Mouse (Mus musculus) erythroblast, embryonic 14.5 days (primary cell): ENCODE measurements around the gene Numb. TPM values are rescaled to one million over a fixed set of nuclear protein-coding genes. Genes with fewer than 3 reads are reported as not detected.
"Not testable (repeated sequence)": the region's sequence is repeated elsewhere in the genome, so short reads cannot be mapped to it uniquely, and the experiment has no call there.

ENCODE experiments used
- H3K27me3 ChIP-seq: 2 replicates; pipeline ENCODE4 v1.6.1; 2012; ENCODE audit warnings: inconsistent platforms; ENCODE audit not compliant: control insufficient read depth
- H3K36me3 ChIP-seq: 2 replicates; pipeline ENCODE4 v1.6.1; 2012; ENCODE audit warnings: mild to moderate bottlenecking, inconsistent platforms; ENCODE audit not compliant: control insufficient read depth
- H3K4me1 ChIP-seq: 2 replicates; pipeline ENCODE4 v1.6.1; 2012; ENCODE audit warnings: inconsistent platforms; ENCODE audit not compliant: control insufficient read depth
- H3K4me3 ChIP-seq: replicated peaks from 2 replicates; pipeline ENCODE3; 2012; ENCODE audit warnings: moderate library complexity, mild to moderate bottlenecking, inconsistent platforms
- H3K9me3 ChIP-seq: 2 replicates; pipeline ENCODE4 v1.6.1; 2012; ENCODE audit warnings: low read length, inconsistent platforms, mixed read lengths; ENCODE audit not compliant: control insufficient read depth
- GATA1 ChIP-seq: IDR thresholded peaks from 2 replicates; pipeline ENCODE4 v1.6.1; 2012; ENCODE audit warnings: low read length, inconsistent platforms, mixed read lengths
- TAL1 ChIP-seq: IDR thresholded peaks from 3 replicates; pipeline ENCODE4 v1.6.1; 2012; ENCODE audit warnings: low read length, inconsistent platforms, mixed read lengths
- polyA plus RNA-seq: library from polyadenylated mRNA; stranded (reverse); fragments of >175 nt; gene quantifications from 2 replicates; pipeline ENCODE4 v1.2.3, GENCODE M21; 2012

The Numb gene
- polyA plus RNA-seq, 1 experiment: 0.85 TPM

DNA sequence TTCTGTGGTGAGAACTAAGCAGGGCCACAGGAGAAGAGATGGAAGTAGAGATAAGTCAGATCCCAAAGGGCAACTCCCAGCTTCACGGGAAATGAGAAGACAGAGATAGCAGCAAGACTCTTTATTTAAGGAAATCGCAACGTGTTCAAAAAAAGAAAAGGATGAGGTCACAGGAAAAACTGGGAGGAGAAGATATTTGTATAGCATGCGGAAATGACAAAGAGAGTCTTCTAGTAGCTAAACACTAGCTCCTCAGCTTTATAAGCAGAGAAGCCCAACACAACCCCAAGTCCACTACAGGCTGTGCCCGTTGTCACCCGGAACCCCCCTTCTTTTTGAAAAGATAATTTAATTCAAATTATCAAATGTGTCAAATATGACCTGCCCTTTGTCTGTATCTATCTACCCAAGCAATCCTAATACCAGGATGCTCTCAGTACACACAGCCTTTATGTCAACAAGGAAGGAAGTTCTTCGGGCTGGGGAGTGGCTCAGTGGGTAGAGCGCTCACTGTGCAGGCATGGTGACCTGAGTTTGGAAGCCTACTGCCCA, 25.6 kb upstream of the Numb start:
- peaks cover 50% of the 10 kb centered on the region for H3K4me1 ChIP-seq
- H3K27me3 ChIP-seq: 0 out of 2 replicates have a peak, but pooled peaks cover 3% of the 10 kb centered on the region
- no peak for TF ChIP-seq GATA1
- no peak overlapping the region for H3K4me3 ChIP-seq
- H3K36me3 ChIP-seq: peaks cover 5% of the 10 kb centered on the region
- H3K9me3 ChIP-seq: no peaks in the 10 kb centered on the region

DNA sequence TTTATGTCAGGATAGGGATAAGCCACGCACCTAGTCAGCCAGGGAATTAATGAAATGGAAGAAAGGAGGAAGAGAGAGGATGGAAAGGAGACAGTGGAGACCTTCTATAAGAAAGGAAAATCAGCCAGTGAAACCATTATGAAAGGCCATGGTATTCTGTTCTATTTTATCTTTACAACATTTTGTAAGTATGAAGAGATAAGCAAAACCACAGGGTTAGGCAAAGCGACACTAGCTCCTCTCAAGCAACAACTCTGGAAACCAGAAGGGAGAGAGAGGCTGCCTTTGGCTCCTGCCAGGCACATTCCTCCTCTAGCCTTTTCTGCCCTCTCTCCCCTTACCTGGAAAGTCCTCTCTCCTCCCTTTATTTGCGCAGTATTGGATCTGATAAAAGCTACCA, 20.2 kb upstream of the Numb start:
- TF ChIP-seq GATA1: no peak
- no peak for TF ChIP-seq TAL1
- no peaks in the 10 kb centered on the region for H3K27me3 ChIP-seq
- H3K4me1 ChIP-seq: peaks cover 29% of the 10 kb centered on the region
- no peaks in the 10 kb centered on the region for H3K36me3 ChIP-seq
- H3K9me3 ChIP-seq: no peaks in the 10 kb centered on the region
- no peak overlapping the region for H3K4me3 ChIP-seq

DNA sequence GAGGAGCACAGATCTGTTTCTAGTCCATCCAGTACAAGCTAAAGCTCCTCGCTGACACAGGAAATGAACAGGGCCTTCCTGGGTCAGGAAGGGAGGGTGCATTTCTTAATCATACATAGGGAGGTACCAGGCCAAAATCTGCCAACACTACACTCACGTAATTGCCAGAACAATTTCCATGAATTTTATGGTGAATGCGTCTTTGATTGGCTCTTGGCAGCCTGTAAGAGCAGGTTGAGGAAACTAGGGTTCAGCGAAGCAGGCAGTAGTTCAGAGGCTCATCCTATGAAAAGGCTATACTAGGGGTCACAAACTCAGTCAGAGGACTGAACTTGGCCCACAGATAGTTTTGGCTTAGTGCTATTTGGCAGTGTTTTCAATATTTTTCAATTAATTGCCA, 18.3 kb upstream of the Numb start:
- H3K4me1 ChIP-seq: peaks cover 28% of the 10 kb centered on the region
- H3K27me3 ChIP-seq: no peaks in the 10 kb centered on the region
- H3K9me3 ChIP-seq: no peaks in the 10 kb centered on the region
- no peak overlapping the region for H3K4me3 ChIP-seq
- no peaks in the 10 kb centered on the region for H3K36me3 ChIP-seq
- TF ChIP-seq TAL1: no peak
- TF ChIP-seq GATA1: no peak

DNA sequence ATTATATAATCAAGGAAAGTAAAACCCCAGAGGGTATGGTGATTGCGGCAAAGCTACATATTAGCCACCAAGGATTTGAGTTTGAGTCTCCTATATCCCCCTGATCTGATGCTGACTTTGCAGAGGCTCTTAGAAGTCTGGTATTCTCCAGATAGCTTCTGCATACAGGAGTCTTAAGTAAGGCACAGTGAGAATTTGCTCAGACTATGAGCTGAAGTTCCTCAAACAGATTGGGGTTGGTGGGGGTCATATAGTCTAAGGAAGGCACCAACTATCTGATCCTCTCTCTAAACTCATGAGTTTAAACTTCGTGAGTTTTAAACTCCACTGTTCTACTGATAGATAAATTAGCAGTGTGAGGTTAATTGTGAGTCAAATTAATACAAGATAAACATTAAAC, 17.6 kb upstream of the Numb start:
- H3K4me3 ChIP-seq: no peak overlapping the region
- no peaks in the 10 kb centered on the region for H3K36me3 ChIP-seq
- H3K9me3 ChIP-seq: no peaks in the 10 kb centered on the region; the same call in 1 of the 2 replicates
- H3K4me1 ChIP-seq: peaks cover 28% of the 10 kb centered on the region
- H3K27me3 ChIP-seq: no peaks in the 10 kb centered on the region
- no peak for TF ChIP-seq TAL1
- no peak for TF ChIP-seq GATA1

DNA sequence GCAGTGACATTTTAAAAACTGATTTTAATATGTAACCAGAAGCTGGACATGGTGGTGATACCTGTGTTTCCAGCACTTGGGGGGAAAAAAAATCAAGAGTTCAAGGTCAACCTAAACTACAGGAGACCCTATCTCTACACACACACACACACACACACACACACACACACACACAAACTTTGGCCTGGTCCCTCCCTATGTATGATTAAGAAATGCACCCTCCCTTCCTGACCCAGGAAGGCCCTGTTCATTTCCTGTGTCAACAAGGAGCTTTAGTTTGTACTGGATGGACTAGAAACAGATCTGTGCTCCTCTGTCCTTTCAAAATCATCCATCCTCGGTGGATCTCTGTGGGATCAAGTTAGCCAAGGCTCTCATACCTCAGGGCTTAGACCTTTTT, 16.9 kb upstream of the Numb start:
- H3K4me1 ChIP-seq: peaks cover 28% of the 10 kb centered on the region
- not testable (repeated sequence) for H3K9me3 ChIP-seq, H3K27me3 ChIP-seq, H3K36me3 ChIP-seq, H3K4me3 ChIP-seq

DNA sequence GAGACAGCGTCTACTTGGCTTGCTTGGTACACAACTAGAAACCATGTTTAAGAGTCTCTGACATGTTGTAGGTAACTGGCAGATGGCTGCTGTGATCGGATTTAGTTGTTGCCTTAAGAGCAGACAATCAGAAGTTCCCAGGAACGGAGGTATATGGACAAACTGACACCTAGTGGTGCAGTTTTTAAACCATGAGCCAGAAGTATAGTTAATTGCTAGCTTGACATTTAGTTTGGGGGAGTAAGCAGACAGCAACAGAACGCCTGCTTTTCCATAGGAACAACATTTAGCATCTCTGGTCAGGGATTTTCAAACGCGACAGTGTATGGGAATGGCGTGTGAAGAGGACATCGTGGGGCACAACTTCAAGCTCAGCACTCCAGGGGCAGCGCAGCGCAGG, 15.9 kb upstream of the Numb start:
- TF ChIP-seq GATA1: no peak
- H3K4me1 ChIP-seq: peaks cover 28% of the 10 kb centered on the region

DNA sequence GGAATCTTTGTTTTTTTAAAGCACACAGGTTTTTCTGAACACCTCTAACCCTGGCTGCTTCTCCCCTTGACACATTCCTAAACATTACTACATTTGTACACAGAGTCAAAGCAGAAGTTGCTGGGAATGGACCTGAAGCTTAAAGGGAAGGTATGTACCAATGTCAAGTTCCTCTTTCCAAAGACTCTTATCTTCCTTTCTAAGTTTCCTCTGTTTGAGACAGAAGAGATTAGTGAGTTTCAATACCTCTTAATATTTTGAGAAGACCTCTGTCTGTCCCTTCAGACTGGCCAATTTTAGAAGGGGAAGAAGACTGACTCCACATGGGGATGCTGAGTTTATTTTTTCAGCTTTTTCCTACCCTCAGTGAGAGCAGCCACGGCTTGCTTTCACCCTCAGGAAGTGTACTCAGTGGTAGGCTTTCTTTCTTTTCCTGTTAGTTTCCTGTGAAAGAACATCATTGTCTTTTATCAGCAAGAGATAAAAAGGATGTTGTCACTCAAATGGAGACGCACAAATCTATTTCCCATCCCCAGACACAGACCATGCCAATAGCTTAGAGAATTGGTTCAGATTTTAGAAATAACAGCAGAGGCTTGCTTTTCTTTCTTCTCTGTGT, 7.6 kb upstream of the Numb start:
- H3K4me3 ChIP-seq: no peak overlapping the region
- peaks cover 5% of the 10 kb centered on the region; the same call in 1 of the 2 replicates for H3K27me3 ChIP-seq
- H3K36me3 ChIP-seq: no peaks in the 10 kb centered on the region
- TF ChIP-seq TAL1: no peak
- no peak for TF ChIP-seq GATA1
- H3K4me1 ChIP-seq: no peaks in the 10 kb centered on the region; the same call in 1 of the 2 replicates
- H3K9me3 ChIP-seq: no peaks in the 10 kb centered on the region; the same call in 1 of the 2 replicates

More for the DNA sequence above, 15.9 kb upstream of the Numb start:
- Histone ChIP-seq H3K9me3 (no peaks in the 10 kb centered on the region; the same call in 1 of the 2 replicates), H3K4me3 (no peak overlapping the region), H3K27me3 (0 out of 2 replicates have a peak, but pooled peaks cover 2% of the 10 kb centered on the region), H3K36me3 (no peaks in the 10 kb centered on the region)

DNA sequence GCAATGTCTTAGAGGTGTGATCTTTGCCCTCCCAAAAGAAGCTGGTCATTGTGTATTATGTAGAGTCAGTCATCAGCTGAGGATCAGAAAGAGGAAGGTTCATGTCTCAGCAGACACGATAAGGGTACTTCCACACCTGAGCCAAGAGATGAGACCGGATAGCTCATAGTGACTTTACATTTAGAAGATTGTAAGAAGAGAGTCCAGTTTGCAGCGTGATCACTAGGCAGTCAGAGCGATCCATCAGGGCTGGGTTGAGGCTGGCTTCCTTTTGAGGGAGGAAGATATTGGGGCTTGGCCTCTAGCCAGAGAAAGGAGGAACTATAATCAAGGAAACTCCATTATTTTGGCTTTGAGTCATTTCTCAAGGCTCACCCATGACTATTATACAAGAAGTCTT, 6.0 kb upstream of the Numb start:
- Histone ChIP-seq H3K4me1 (peaks cover 8% of the 10 kb centered on the region), H3K9me3 (no peaks in the 10 kb centered on the region), H3K4me3 (no peak overlapping the region), H3K27me3 (peaks cover 4% of the 10 kb centered on the region; the same call in 1 of the 2 replicates), H3K36me3 (no peaks in the 10 kb centered on the region)
- TF ChIP-seq TAL1: no peak
- TF ChIP-seq GATA1: no peak

DNA sequence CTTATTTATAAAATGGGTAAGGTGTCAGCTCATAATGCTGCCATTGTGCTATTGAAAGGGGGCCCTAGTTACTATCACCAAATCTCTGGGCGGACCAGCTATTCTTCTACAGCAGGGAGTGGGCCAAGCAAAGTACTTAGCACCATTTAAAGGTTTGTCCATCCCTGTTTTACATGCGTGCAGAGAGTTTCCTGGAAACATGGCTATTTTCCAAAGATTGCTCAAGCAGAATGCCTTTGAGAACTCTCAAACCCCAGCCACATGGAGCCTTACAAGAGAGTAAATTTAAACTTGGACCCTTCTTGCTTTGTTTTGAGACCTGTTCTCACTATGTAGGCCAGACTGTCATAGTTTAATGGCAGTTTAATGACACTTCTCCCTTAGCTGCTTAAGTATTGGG, 4.3 kb upstream of the Numb start:
- Histone ChIP-seq H3K27me3 (peaks cover 3% of the 10 kb centered on the region; the same call in 1 of the 2 replicates), H3K36me3 (no peaks in the 10 kb centered on the region), H3K4me3 (no peak overlapping the region), H3K4me1 (peaks cover 13% of the 10 kb centered on the region), H3K9me3 (no peaks in the 10 kb centered on the region)
- TF ChIP-seq TAL1: no peak
